Mouse (Mus musculus): ENCODE data around the gene Gbp9. TPM values are rescaled to one million over a fixed set of nuclear protein-coding genes. Genes with fewer than 3 reads are reported as not detected.

The Gbp9 gene
- polyA plus RNA-seq, 1 experiment from 2014 or later, result 0.85 TPM

Other genes starting within 250 kb of the Gbp9 start
- 0.11 and 0.39 TPM in 2 replicates for gene Abcg3, start 156.8 kb downstream of the Gbp9 start, polyA plus RNA-seq (2016; fragmentation: Nextera tagmentation; extraction: Ambion mirVana)
- gene Gbp8, start within 50 bp of the Gbp9 start, polyA plus RNA-seq (2016; fragmentation: Nextera tagmentation; extraction: Ambion mirVana), result 0.29 and 0.70 TPM in 2 replicates
- gene Gbp4, start within 50 bp of the Gbp9 start, polyA plus RNA-seq (2016; fragmentation: Nextera tagmentation; extraction: Ambion mirVana), result 0.21 and 0.40 TPM in 2 replicates
- gene Gbp10, start 100.0 kb upstream of the Gbp9 start, polyA plus RNA-seq (2016; fragmentation: Nextera tagmentation; extraction: Ambion mirVana), result 0.10 and 0.30 TPM in 2 replicates
- gene Gm43302, start 154.2 kb upstream of the Gbp9 start, polyA plus RNA-seq (2016; fragmentation: Nextera tagmentation; extraction: Ambion mirVana), result not detected in 2 replicates
- 0.24 and 0.47 TPM in 2 replicates for gene Gbp6, start 154.2 kb upstream of the Gbp9 start, polyA plus RNA-seq (2016; fragmentation: Nextera tagmentation; extraction: Ambion mirVana)